Mouse (Mus musculus): ENCODE data around the gene Cfap43. TPM values are rescaled to one million over a fixed set of nuclear protein-coding genes. Genes with fewer than 3 reads are reported as not detected.

Gene Cfap43
- total RNA-seq, 1 experiment from 2014 or later = 0.23 TPM

DNA sequence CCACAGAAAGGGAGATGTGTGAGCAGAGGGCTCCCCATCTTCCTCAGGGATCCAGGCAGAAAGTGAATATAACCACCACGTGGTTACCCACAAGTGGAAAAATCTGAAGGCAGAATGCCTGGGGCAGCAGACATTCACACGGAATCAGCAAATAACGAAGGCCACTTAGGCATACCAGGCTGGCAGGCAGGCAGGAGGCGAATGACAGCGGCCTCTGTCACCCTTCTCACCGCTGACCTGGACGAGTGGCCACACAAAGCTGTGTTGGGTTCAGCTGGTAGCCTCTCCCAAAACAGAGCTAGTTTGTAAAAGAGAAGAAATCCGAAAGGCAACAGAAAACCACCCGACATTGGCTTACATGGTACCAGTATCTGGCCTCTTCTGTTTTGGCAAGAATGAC lies 1.1 kb downstream of the Cfap43 start:
- no peak for ATAC-seq (ENCODE audit: extremely low read depth, insufficient number of reproducible peaks, low FRiP score, poor library complexity, severe bottlenecking)

- ATAC-seq (ENCODE audit: extremely low read depth, insufficient number of reproducible peaks, low FRiP score, poor library complexity, severe bottlenecking) = no peak
Observed at GRCm38 (mm10) chr19:47917396-47917795, 1.7 kb downstream of the Cfap43 start.

DNA sequence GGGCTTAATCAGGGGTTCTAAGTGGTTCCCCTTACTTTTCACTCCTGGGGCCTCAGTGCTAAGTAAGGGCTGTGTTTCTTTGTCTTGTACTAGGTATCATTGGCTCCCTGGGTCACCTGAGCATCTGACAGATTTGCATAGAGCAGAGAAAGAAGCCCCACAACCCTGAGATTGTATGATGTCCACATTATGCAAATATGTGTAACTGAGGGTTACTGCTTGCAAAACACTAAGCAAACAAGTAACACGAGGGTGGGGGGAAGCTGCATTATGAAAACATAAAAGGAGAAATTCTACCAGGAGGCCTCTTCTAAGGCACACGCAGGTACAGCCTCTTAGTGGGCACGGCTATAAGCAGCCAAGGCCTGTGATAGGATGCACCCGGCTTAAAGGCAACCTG lies 3.8 kb downstream of the Cfap43 start:
- peak; percentile 77 for ATAC-seq (ENCODE audit: extremely low read depth, insufficient number of reproducible peaks, low FRiP score, poor library complexity, severe bottlenecking)

DNA sequence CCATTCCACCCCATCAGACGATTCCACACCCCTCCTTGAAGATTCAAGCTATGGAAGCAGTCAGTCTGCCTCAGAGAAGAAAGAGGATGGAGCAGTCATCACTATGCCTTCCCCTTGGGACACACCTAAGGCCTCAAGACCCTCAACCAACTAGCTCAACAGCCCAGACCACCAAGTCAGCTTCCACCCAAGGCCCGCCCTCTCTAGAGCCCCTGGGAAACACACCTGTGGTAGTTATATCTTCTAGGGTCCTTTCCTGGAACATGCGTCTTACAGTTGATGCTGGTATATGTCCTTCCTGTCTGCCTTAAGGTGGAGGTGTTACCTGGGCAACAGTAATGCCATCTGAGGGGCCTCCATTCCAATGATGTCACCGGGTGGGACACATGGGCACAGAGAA lies 4.9 kb downstream of the Cfap43 start:
- no peak for ATAC-seq (ENCODE audit: extremely low read depth, insufficient number of reproducible peaks, low FRiP score, poor library complexity, severe bottlenecking)

GRCm38 (mm10) chr19:47913344-47913743 lies 5.7 kb downstream of the Cfap43 start:
- no peak for ATAC-seq (ENCODE audit: extremely low read depth, insufficient number of reproducible peaks, low FRiP score, poor library complexity, severe bottlenecking)

DNA sequence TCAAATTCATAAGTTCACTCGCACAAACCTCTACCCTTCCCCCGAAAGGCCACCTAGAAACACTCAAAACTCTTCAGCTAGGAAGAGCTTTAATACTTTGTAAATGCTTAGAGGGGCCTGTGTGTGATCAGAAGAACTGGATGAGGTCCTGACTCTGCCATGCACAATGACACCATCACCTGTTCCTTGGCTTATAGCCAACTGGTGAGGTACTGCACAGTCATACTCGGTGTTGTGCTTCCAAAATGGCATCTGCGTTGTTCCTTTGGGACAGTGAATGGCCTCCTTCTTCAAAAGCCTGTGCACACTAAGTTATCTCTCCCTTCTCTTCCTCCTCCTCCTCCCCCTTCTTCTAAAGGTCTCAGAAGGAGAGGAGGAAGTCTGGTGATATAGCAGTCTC lies 8.3 kb downstream of the Cfap43 start:
- no peak for ATAC-seq (ENCODE audit: extremely low read depth, insufficient number of reproducible peaks, low FRiP score, poor library complexity, severe bottlenecking)

- ATAC-seq (ENCODE audit: extremely low read depth, insufficient number of reproducible peaks, low FRiP score, poor library complexity, severe bottlenecking) = peak; percentile 45
Observed at GRCm38 (mm10) chr19:47910117-47910618, 8.9 kb downstream of the Cfap43 start.

- ATAC-seq (ENCODE audit: extremely low read depth, insufficient number of reproducible peaks, low FRiP score, poor library complexity, severe bottlenecking) = 0 out of 2 replicates have a peak, but pooled peaks have one; percentile 3
Observed at GRCm38 (mm10) chr19:47909387-47910116, 9.5 kb downstream of the Cfap43 start.

GRCm38 (mm10) chr19:47908961-47909371 lies 10.1 kb downstream of the Cfap43 start:
- no peak for ATAC-seq (ENCODE audit: extremely low read depth, insufficient number of reproducible peaks, low FRiP score, poor library complexity, severe bottlenecking)

GRCm38 (mm10) chr19:47907596-47907995 lies 11.5 kb downstream of the Cfap43 start:
- ATAC-seq (ENCODE audit: extremely low read depth, insufficient number of reproducible peaks, low FRiP score, poor library complexity, severe bottlenecking) = no peak

DNA sequence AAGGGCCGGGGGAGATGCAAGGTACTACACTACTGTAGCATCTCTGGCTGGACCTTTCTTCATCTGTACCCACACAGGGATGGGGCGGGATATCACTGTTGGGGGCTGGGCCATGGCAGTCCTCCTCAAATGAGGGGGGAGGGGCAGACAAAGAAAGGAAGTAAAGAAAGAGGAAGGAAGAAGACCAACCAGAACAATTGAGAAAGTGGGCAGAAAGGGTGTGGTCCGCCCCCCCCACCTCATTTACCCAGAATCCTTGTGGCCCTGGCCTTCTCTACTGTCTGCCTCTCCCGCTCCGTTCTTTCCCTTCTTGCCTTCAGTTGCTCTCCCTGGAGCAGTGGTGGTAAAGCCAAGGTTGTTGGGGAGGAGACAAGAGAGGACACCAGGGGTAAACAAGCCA lies 13.5 kb downstream of the Cfap43 start:
- ATAC-seq (ENCODE audit: extremely low read depth, insufficient number of reproducible peaks, low FRiP score, poor library complexity, severe bottlenecking) = peak; percentile 71

DNA sequence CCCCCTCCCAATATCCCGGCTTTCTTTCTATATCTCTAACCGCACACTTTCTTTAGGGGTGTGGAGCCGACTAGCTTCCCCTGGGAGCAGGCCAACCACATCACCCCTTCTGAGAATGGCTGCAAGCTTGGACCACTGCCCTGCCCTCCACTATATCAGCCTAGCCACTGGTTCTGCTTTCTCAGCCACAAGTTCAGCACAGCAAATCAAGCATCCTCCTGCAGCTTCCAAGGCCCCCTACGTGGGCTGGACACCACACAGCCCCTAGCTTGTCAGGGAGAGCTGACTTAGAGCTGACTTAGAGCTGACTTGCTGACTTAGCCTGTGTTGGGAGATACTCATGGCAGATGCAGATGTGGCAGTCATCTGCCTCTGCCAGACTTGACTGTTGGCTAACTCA lies 14.0 kb downstream of the Cfap43 start:
- peak; percentile 5; the same call in 1 of the 2 replicates for ATAC-seq (ENCODE audit: extremely low read depth, insufficient number of reproducible peaks, low FRiP score, poor library complexity, severe bottlenecking)

GRCm38 (mm10) chr19:47903679-47904078 lies 15.4 kb downstream of the Cfap43 start:
- no peak for ATAC-seq (ENCODE audit: extremely low read depth, insufficient number of reproducible peaks, low FRiP score, poor library complexity, severe bottlenecking)

GRCm38 (mm10) chr19:47902316-47903201 lies 16.5 kb downstream of the Cfap43 start:
- ATAC-seq (ENCODE audit: extremely low read depth, insufficient number of reproducible peaks, low FRiP score, poor library complexity, severe bottlenecking) = no peak

GRCm38 (mm10) chr19:47900558-47900957 lies 18.5 kb downstream of the Cfap43 start:
- ATAC-seq (ENCODE audit: extremely low read depth, insufficient number of reproducible peaks, low FRiP score, poor library complexity, severe bottlenecking) = no peak

GRCm38 (mm10) chr19:47900012-47900411 lies 19.1 kb downstream of the Cfap43 start:
- ATAC-seq (ENCODE audit: extremely low read depth, insufficient number of reproducible peaks, low FRiP score, poor library complexity, severe bottlenecking) = peak; percentile 34; the same call in 1 of the 2 replicates

GRCm38 (mm10) chr19:47898472-47899079 lies 20.5 kb downstream of the Cfap43 start:
- ATAC-seq (ENCODE audit: extremely low read depth, insufficient number of reproducible peaks, low FRiP score, poor library complexity, severe bottlenecking) = peak; percentile 21; the same call in 1 of the 2 replicates

DNA sequence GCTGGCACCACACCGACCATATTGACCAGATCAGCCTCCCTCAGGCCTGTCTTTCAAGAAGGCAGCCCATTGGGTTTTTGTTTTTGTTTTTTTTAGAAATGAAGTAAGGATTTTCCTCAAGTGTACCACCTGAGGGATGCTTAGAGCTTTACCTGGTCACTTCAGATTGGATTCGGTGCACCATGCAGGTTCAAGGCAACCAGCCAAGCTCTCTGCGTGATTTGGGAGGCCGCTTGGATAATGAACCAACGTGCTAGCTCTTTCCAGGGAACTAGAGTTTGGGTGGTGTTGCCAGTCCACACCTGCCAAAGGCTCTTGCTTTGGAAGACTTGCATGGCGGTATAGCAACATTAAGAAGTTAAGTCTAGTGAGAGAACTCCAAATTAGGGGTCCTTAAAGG lies 26.0 kb downstream of the Cfap43 start:
- no peak for ATAC-seq (ENCODE audit: extremely low read depth, insufficient number of reproducible peaks, low FRiP score, poor library complexity, severe bottlenecking)

DNA sequence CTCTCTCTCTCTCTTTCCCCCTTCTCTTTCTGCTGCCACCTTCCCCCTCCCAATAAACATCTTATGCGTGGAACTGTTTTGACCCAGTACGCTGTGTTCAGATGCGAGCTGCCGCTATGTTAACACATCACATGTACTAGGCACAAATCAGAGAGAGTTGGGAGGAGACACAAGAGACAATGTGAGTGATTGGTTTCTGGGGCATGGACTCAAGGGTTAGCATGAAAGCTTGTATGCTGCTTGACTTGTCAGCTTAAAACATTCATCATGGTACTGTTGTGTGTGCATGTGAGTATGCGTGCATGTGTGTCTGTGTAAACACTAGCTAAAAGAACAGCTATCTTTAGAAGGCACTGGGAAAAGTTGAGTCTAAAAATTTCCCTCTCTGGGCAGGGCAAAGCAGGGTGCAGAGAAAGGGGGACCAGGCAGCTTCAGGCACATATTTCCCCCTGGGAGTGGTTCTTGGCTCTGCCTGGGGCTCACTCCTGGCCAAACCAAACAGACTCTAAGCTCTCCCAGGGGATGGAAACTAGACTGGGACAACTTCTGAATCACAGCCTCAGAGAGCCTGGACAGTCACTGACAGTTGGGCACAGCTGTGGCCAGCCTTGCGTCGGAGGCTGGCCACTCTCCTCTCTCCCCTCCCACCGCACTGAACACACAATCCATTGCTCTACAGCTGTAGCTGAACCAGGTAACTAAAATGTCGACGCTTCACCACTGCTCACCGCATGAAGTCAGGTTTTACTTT lies 27.4 kb downstream of the Cfap43 start:
- ATAC-seq (ENCODE audit: extremely low read depth, insufficient number of reproducible peaks, low FRiP score, poor library complexity, severe bottlenecking) = no peak
